Mouse (Mus musculus) hindbrain, embryonic 14.5 days (tissue): ENCODE data around the gene Zbtb25. TPM values are rescaled to one million over a fixed set of nuclear protein-coding genes. Genes with fewer than 3 reads are reported as not detected.

Source experiments
- ATAC-seq: fragments of 200-750 bp; cut with Nextera tagmentation; 2 replicates; pipeline ENCODE4 v1.8.0; 2017; ENCODE audit warnings: moderate number of reproducible peaks, mild to moderate bottlenecking, moderate TSS enrichment, moderate library complexity; ENCODE audit not compliant: low FRiP score
- DNase-seq: peaks from one replicate; pipeline ENCODE4 v3.0.0-alpha.2; 2015; ENCODE audit warnings: low spot score
- H3K27ac ChIP-seq: fragments of 300-500 bp; sonication (generic); 2 replicates; pipeline ENCODE4 v1.5.1; 2014; ENCODE audit warnings: mild to moderate bottlenecking, moderate library complexity
- H3K27me3 ChIP-seq: fragments of 300-500 bp; sonication (generic); 2 replicates; pipeline ENCODE4 v1.6.1; 2014; ENCODE audit warnings: mild to moderate bottlenecking, low read length, mixed read lengths; ENCODE audit not compliant: control insufficient read depth, insufficient read depth
- H3K36me3 ChIP-seq: fragments of 300-500 bp; sonication (generic); replicated peaks from 2 replicates; pipeline ENCODE4 v1.6.1; 2014; ENCODE audit not compliant: control insufficient read depth, insufficient read depth
- H3K4me1 ChIP-seq: fragments of 300-500 bp; sonication (generic); replicated peaks from 2 replicates; pipeline ENCODE4 v1.6.1; 2014; ENCODE audit warnings: antibody characterized with exemption, low read length, mixed read lengths; ENCODE audit not compliant: control insufficient read depth, insufficient read depth
- H3K4me2 ChIP-seq: fragments of 300-500 bp; sonication (generic); replicated peaks from 2 replicates; pipeline ENCODE4 v1.6.1; 2014; ENCODE audit warnings: mild to moderate bottlenecking, moderate library complexity
- H3K4me3 ChIP-seq: fragments of 300-500 bp; sonication (generic); replicated peaks from 2 replicates; pipeline ENCODE4 v1.5.1; 2014; ENCODE audit warnings: mild to moderate bottlenecking, low read length
- H3K9ac ChIP-seq: fragments of 300-500 bp; sonication (generic); 2 replicates; pipeline ENCODE4 v1.6.1; 2014
- H3K9me3 ChIP-seq: fragments of 300-500 bp; sonication (generic); 2 replicates; pipeline ENCODE4 v1.6.1; 2016; ENCODE audit warnings: low read length; ENCODE audit not compliant: control insufficient read depth
- WGBS: fragments of 180-500 bp; shearing (Covaris S2); extraction: QIAGEN DNeasy Blood & Tissue Kit; methylation state at CpG from one replicate; pipeline ENCODE4 v1.1.7; 2014; 5-methylcytosine and 5-hydroxymethylcytosine counted together
- polyA plus RNA-seq: library from polyadenylated mRNA; unstranded; fragments of >200 nt; fragmentation: Nextera tagmentation; extraction: Ambion mirVana; gene quantifications from 2 replicates; pipeline ENCODE4 v1.2.1, GENCODE M21; 2014

The Zbtb25 gene
- polyA plus RNA-seq, 1 experiment from 2014 or later = 16.0 TPM

GRCm38 (mm10) chr12:76380151-76380550 is 10.7 kb upstream of the Zbtb25 start:
- Histone ChIP-seq H3K4me3 (no peak overlapping the region), H3K9me3 (no peaks in the 10 kb centered on the region), H3K27me3 (no peaks in the 10 kb centered on the region), H3K36me3 (peaks cover 2% of the 10 kb centered on the region; the same call in 1 of the 2 replicates), H3K9ac (no peak overlapping the region), H3K27ac (no peak overlapping the region), H3K4me2 (no peak overlapping the region), H3K4me1 (no peaks in the 10 kb centered on the region)
- no peak for DNase-seq
- no peak for ATAC-seq
- WGBS = 92% methylated on average over 7 of the region's 7 CpGs

GRCm38 (mm10) chr12:76378556-76378955 is 9.2 kb upstream of the Zbtb25 start:
- DNase-seq (no peak), ATAC-seq (no peak)
- WGBS = 91% methylated on average over 5 of the region's 5 CpGs
- Histone ChIP-seq H3K36me3 (no peaks in the 10 kb centered on the region), H3K27ac (no peak overlapping the region), H3K4me3 (no peak overlapping the region), H3K9ac (no peak overlapping the region), H3K4me2 (no peak overlapping the region), H3K9me3 (no peaks in the 10 kb centered on the region), H3K27me3 (no peaks in the 10 kb centered on the region), H3K4me1 (no peaks in the 10 kb centered on the region)

DNA sequence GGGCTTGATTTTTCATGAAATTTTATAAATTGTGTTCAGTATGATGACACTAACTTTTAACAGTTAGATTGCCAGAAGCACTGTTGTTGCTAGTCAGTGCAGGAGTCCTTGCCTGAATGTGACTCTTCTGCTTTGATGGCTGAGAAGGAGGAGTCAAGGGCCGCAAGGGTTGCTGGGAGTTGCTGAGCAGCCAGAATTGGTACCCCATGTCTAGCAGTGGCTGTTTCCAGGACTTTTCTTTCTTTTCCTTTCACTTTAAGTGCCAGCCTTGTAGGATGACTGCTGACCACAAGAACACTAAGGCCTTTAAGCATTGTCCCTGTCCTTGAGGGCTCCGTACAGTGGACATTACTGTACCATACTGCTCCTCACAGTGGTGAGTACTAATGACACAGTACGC is 8.3 kb upstream of the Zbtb25 start:
- H3K27ac ChIP-seq = no peak overlapping the region
- no peaks in the 10 kb centered on the region for H3K4me1 ChIP-seq
- H3K4me2 ChIP-seq = no peak overlapping the region
- WGBS = 93% methylated on average over 3 of the region's 3 CpGs
- H3K4me3 ChIP-seq = no peak overlapping the region
- no peaks in the 10 kb centered on the region for H3K36me3 ChIP-seq
- H3K27me3 ChIP-seq = no peaks in the 10 kb centered on the region
- H3K9me3 ChIP-seq = no peaks in the 10 kb centered on the region
- ATAC-seq = no peak
- H3K9ac ChIP-seq = no peak overlapping the region
- no peak for DNase-seq

- Histone ChIP-seq H3K4me3 (no peak overlapping the region), H3K4me1 (0 out of 2 replicates have a peak, but pooled peaks cover 3% of the 10 kb centered on the region), H3K36me3 (no peaks in the 10 kb centered on the region), H3K9ac (no peak overlapping the region), H3K4me2 (no peak overlapping the region), H3K27ac (no peak overlapping the region), H3K9me3 (no peaks in the 10 kb centered on the region), H3K27me3 (no peaks in the 10 kb centered on the region)
- ATAC-seq (no peak), DNase-seq (no peak)
- WGBS = 91% methylated on average over 6 of the region's 6 CpGs
Observed at GRCm38 (mm10) chr12:76377059-76377458, 7.7 kb upstream of the Zbtb25 start.

GRCm38 (mm10) chr12:76376649-76377048 is 7.2 kb upstream of the Zbtb25 start:
- Histone ChIP-seq H3K9ac (no peak overlapping the region), H3K9me3 (no peaks in the 10 kb centered on the region), H3K27me3 (no peaks in the 10 kb centered on the region), H3K36me3 (no peaks in the 10 kb centered on the region), H3K4me2 (no peak overlapping the region), H3K4me1 (0 out of 2 replicates have a peak, but pooled peaks cover 7% of the 10 kb centered on the region), H3K27ac (no peak overlapping the region), H3K4me3 (no peak overlapping the region)
- DNase-seq = no peak
- ATAC-seq = no peak; the same call in 1 of the 2 replicates
- 37% methylated on average over 7 of the region's 7 CpGs for WGBS

GRCm38 (mm10) chr12:76375506-76375905 is 6.1 kb upstream of the Zbtb25 start:
- Histone ChIP-seq H3K27ac (no peak overlapping the region), H3K4me1 (0 out of 2 replicates have a peak, but pooled peaks cover 11% of the 10 kb centered on the region), H3K27me3 (no peaks in the 10 kb centered on the region), H3K4me2 (no peak overlapping the region), H3K9ac (no peak overlapping the region), H3K4me3 (no peak overlapping the region), H3K36me3 (no peaks in the 10 kb centered on the region), H3K9me3 (no peaks in the 10 kb centered on the region)
- WGBS = 91% methylated on average over 3 of the region's 3 CpGs
- DNase-seq (no peak), ATAC-seq (no peak)

GRCm38 (mm10) chr12:76374911-76375310 is 5.5 kb upstream of the Zbtb25 start:
- no peaks in the 10 kb centered on the region for H3K27me3 ChIP-seq
- ATAC-seq (no peak), DNase-seq (no peak)
- no peak overlapping the region for H3K9ac ChIP-seq
- 80% methylated on average over 4 of the region's 4 CpGs for WGBS
- 0 out of 2 replicates have a peak, but pooled peaks cover 11% of the 10 kb centered on the region for H3K4me1 ChIP-seq
- no peaks in the 10 kb centered on the region for H3K36me3 ChIP-seq
- H3K27ac ChIP-seq = no peak overlapping the region
- no peak overlapping the region for H3K4me3 ChIP-seq
- H3K4me2 ChIP-seq = no peak overlapping the region
- H3K9me3 ChIP-seq = no peaks in the 10 kb centered on the region

GRCm38 (mm10) chr12:76373991-76374390 is 4.6 kb upstream of the Zbtb25 start:
- H3K36me3 ChIP-seq = no peaks in the 10 kb centered on the region
- H3K4me1 ChIP-seq = 0 out of 2 replicates have a peak, but pooled peaks cover 11% of the 10 kb centered on the region
- WGBS = 64% methylated on average over 6 of the region's 6 CpGs
- no peaks in the 10 kb centered on the region for H3K27me3 ChIP-seq
- H3K9ac ChIP-seq = no peak overlapping the region
- H3K9me3 ChIP-seq = no peaks in the 10 kb centered on the region
- no peak for DNase-seq
- no peak for ATAC-seq
- H3K27ac ChIP-seq = no peak overlapping the region
- no peak overlapping the region for H3K4me3 ChIP-seq
- no peak overlapping the region for H3K4me2 ChIP-seq

DNA sequence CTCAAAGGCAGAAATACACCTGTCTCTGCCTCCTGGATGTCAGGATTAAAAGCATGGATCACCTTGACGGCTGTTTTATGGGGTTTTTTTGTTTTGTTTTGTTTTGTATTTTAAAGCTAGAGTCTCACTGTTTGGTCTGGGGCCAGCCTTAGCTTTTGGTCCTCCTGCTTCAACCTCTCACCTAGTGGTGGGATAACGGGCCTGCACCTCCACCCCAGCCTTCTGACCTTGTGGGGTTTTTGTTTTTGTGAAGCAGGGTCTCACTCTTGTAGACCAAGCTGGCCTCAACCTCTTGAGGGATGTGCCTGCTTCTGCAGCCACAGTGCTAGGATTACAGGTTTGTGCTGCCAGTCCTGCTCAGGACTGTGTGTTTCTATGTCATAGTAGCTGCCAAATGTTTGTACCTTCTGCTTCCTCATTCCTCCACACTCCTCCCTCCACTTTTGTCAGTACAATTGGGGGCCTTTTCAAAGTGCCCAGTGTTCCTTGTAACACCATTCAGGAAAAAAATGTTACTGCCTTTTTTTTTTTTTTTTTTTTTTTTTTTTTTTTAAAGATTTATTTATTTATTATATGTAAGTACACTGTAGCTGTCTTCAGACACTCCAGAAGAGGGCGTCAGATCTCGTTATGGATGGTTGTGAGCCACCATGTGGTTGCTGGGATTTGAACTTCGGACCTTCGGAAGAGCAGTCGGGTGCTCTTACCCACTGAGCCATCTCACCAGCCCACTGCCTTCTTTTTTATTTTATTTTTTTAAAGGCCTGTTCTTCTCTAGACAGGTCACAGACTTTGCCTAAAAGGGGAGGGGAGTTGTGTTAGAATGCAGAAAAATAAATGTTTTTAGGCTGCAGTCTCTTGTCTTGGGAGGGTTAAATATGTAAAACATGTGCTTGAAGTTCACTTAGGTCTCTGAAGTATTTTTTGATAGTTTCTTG is 3.7 kb upstream of the Zbtb25 start:
- Histone ChIP-seq H3K9ac (no peak overlapping the region), H3K4me2 (no peak overlapping the region), H3K4me3 (no peak overlapping the region), H3K9me3 (no peaks in the 10 kb centered on the region), H3K27me3 (no peaks in the 10 kb centered on the region), H3K36me3 (no peaks in the 10 kb centered on the region), H3K27ac (no peak overlapping the region), H3K4me1 (peaks cover 15% of the 10 kb centered on the region)
- ATAC-seq (no peak), DNase-seq (no peak)
- 86% methylated on average over 5 of the region's 7 CpGs for WGBS
